Mouse (Mus musculus): ENCODE measurements around the gene Card10. TPM values are rescaled to one million over a fixed set of nuclear protein-coding genes. Genes with fewer than 3 reads are reported as not detected.
A peak's percentile ranks its signal among the peaks of the same experiment; 100 is the strongest.

Card10 gene
- total RNA-seq, 2 experiments from 2014 or later, result 3.6 to 4.3 TPM

DNA sequence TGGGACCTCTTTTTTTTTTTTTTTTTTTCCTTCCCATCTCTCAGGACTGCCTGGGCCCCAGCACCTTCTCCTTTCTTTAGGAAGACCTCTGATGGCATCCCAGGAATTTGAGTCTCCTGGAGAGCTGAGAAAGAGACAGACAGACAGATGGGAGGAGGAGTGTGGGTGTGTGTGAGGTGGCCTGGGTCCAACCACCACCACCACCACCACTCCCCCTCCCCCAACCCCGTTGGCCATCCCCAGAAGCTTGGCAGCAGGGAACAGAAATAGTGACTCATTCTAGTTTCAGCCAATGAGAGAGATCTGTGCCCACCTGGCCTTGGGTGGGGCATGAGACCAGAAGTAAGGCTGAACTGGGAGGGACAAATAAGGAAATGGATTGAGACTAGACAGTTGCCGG, 3.8 kb upstream of the Card10 start:
- peak in 1 of 2 experiments; percentile 29 for DNase-seq (ENCODE audit: low spot score in 2 of 2)
- intact Hi-C loops (cut with DNase I), result no loop called here

DNA sequence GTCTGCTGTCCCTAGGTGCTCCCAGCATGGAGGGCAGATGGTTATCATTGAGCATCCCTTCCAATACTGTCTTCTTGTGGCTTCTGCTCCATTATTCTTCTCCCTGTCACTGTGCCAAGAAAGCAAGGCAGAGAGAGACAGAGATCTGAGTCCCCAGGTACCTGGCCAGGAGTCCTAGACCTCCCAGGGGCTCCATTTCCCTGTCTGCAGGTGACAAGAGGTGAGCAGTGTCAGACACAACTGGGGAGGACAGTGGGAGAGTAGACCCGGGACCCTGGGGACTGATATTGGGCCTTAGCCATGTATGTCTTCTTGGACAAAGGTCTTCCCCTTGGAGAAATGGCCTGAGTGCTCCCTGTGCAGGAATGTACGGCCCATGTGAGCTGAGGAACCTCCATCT, 2.5 kb upstream of the Card10 start:
- intact Hi-C loops (cut with DNase I), result no loop called here
- no peak for DNase-seq (ENCODE audit: low spot score in 2 of 2)

DNA sequence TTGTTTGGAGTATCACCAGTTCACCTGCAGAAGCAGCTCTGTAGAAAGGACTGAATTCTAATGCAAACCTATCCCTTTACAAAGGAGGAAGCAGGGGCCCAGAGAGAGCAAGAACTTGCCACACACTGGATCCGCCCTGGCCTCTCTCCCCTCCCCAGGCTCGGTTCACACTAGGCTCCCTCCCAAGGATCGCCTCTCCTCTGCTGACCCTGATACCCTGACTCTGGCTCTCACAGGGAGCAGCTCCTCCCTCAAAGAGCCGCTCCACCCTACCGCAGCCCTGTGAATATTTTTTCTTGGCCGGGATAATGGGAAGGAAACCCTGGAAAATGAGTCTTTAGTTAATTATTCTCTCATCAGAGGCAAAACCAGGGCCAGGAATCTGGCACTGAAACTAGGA, 1.5 kb upstream of the Card10 start:
- no peak for DNase-seq (ENCODE audit: low spot score in 2 of 2)
- intact Hi-C loops (cut with DNase I), result no loop called here

- intact Hi-C loops (cut with DNase I), result no loop called here
- no peak for DNase-seq (ENCODE audit: low spot score in 2 of 2)
These were observed 658 bp upstream of the Card10 start for GRCm38 (mm10) chr15:78803499-78803900.

DNA sequence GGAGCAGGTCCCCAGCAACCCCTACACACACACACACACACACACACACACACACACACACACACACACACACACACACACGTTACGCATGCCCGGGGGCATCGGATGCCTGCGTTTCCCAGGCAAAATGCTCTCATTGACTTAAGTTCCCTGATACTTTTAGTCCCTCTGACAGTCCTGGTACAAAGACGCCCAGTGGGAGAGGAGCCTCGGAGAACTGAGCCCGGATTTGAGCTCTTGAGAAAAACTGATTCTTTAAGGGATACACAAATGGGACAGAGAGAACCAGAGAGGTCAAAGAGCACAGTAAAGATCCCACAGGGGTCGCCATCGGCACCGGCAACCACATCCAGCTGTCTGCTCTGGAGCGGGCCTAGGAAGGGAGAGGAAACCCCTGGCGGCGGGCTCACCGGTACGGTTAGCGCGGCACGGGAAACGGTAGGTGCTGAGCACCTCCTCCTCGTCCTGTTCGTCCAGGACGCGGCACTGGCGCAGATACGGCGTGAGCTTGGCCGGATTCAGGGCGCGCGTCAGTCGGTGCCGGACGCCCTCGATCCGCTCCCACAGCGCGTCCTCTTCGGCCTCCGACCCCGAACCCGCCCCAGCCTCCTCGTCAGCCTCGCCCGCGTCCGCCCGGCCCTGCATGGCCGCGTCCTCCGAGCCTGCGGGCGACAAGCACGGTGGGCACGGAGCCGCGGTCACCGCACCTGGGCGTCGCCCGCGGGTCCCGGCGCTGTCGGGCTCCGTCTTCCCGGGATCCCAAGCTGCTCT, 686 bp downstream of the Card10 start:
- no peak for DNase-seq (ENCODE audit: low spot score in 2 of 2)
- intact Hi-C loops (cut with DNase I), result no loop called here

GRCm38 (mm10) chr15:78801571-78801970, 1.3 kb downstream of the Card10 start:
- DNase-seq (ENCODE audit: low spot score in 2 of 2), result no peak
- intact Hi-C loops (cut with DNase I), result no loop called here

DNA sequence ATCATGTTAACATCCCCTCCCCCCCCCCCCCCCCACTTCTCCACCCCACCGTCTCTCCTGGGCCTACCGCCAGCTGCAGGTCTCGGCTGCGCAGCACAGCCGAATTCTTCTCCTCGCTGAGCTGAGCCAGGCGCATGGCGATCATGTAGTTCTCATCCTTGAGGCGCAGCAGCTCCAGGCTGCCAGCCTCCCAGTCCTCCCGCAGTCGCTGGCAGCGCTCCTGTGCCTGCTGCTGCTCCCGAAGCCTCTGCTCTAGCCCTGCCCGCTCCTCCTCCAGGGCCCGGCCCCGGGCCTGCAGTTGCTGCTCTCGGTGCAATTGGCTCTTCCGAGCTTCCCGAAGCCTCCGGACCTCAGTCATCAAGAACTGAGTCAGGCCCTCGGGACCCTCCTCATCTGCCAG, 3.8 kb downstream of the Card10 start:
- DNase-seq (ENCODE audit: low spot score in 2 of 2), result peak; percentile 34 to 37
- intact Hi-C loops (cut with DNase I), result no loop called here

DNA sequence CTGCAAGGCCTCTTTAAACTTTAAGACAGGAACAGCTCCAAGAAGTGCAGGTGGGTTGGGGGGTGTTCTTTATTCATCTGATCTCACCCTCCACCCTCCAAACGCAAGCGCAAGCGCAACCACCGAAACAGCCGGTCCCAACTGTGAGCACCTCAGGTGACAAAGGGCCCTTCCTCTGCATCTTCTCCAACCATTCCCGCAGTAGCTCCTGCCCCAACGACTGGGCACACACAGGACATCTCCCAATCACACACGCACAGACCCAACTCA, 5.8 kb downstream of the Card10 start:
- no peak for DNase-seq (ENCODE audit: low spot score in 2 of 2)
- intact Hi-C loops (cut with DNase I), result no loop called here

DNA sequence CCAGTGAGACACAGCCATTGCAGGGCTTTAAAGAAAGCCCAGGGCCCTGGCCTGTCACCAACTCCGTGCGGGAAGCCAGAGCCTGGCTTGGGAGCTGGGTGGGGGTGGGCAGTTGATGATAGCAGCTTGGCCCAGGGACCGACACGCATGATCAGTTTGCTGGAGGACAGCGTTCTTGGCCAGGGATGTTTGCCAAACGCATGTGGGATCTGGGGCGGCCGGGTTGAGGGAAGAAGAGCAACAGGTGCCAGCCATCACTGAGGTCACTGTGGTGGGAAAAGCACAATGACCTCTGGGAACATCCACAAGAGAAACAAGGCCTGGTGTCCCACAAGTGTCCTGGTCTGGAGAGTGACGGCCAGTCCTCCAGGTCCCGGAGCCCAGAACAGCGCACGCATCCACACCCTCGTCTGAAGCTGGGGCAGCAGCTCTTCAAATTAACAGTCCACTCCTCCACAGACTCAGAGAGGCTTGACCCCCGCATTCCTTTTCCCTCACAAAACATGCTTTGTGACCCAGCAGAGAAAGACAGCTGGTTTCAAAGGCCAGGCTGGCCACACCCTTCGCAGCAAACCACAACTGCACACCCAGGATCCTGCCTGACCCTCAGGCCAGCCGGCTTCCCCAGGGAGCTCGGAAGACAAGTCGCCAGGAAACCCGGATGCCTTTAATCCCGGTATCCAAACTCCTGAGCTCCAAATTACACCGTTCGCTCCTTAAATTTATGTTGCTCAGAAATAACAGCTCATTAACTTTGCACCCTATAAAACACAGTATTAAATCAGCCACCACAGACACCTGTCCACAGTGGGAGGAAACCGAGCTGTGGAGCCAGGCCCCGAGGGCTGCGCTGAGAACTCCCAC, 6.4 kb downstream of the Card10 start:
- intact Hi-C loops (cut with DNase I), result no loop called here
- DNase-seq (ENCODE audit: low spot score in 2 of 2), result no peak

DNA sequence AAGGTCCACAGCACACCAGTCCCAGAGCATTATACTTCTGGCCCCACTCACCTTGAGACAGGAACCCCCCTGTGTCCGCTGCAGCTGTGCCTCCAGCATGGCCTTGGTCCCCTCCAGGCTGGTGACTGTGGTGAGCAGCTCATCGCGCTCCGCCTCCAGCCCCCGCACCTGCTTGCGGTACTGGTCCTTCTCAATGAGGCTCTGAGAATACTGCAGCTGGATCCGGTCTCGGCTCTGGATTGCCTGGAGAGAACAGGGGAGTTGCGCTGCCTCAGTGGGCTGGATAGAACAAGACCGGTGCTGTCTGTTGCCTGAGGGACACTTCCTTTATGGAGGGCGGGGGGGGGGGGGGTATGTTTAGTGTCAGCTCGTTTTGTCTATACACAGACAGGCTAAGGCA, 11.9 kb downstream of the Card10 start:
- no peak for DNase-seq (ENCODE audit: low spot score in 2 of 2)
- intact Hi-C loops (cut with DNase I), result no loop called here

GRCm38 (mm10) chr15:78790451-78790850, 12.4 kb downstream of the Card10 start:
- no peak for DNase-seq (ENCODE audit: low spot score in 2 of 2)
- intact Hi-C loops (cut with DNase I), result no loop called here

DNA sequence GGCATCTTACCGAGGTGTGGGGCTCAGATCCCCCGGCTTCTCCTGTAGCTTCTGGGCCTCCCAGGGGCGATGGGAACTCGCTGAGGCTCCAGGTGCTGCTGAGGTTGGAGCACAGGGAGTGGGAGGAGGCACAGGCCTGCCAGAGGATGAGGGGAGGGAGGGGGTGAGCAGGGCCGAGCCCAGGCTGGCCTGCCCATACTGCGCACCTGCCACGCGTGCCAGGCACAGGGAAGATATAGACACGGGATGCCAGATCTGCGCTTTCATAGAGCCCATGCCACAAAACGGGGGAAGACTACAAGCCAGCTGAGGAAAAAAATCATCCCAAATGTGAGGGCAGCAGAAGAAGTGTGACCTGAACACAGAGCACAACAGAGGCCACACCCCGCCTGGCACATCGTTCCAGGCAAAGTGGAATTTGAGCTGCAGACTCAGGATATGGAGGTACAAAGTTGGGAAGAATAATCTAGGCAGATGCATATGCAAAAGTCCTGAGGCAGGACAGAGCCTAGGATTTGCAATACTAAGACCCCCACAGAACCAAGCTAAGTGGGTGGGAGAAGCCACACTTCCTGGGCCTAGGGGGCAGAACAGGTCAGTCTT, 13.0 kb downstream of the Card10 start:
- DNase-seq (ENCODE audit: low spot score in 2 of 2), result no peak
- intact Hi-C loops (cut with DNase I), result no loop called here

DNA sequence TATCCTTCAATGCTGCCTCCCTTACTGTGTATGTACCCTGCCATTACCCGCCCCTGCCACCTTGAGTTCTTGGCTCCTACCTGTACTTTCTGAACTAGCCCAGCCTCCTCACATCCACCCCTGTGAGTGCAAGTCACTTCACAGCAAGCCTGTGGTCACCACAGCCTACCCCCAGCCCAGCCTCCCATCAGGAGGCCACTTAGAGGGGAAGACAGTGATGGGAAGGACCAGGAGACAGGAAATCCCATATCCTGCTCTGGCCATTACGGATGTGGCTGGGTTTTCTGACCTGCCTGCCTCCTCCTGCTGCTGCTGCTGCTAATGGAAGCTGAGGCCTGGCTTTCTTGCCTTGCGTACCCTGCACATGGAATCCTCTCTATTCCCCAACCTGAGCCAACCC, 14.8 kb downstream of the Card10 start:
- no peak for DNase-seq (ENCODE audit: low spot score in 2 of 2)
- intact Hi-C loops (cut with DNase I), result no loop called here

DNA sequence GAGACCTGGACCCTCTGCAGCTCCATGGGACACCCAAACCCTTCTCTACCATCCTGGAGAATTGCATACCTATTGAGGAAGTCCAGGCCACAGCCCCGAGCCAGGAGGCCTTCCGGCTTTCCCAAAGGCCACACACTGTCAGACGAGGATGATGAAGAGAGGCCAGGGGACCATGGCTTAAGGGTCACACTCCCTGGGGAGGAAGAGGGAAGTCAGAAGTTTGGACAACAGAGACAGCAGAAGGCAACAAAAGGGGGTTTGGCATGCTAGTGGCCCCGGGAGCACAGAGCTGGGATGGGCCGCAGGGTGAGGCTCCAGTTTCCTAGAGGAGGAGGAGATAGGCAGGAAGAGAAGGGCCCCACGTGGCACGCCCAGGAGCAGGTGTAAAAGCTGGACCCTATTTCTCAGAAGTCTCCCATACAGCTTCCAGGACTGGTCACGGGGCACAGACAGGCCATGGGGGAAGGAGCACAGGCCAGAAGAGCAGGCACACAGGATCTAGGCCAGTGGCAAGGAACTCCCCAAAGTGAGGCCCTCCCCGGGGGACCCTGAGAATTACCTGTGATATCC, 15.5 kb downstream of the Card10 start:
- no peak for DNase-seq (ENCODE audit: low spot score in 2 of 2)
- intact Hi-C loops (cut with DNase I), result no loop called here

- intact Hi-C loops (cut with DNase I), result no loop called here
- no peak for DNase-seq (ENCODE audit: low spot score in 2 of 2)
These were observed 16.4 kb downstream of the Card10 start for GRCm38 (mm10) chr15:78786411-78786818.

DNA sequence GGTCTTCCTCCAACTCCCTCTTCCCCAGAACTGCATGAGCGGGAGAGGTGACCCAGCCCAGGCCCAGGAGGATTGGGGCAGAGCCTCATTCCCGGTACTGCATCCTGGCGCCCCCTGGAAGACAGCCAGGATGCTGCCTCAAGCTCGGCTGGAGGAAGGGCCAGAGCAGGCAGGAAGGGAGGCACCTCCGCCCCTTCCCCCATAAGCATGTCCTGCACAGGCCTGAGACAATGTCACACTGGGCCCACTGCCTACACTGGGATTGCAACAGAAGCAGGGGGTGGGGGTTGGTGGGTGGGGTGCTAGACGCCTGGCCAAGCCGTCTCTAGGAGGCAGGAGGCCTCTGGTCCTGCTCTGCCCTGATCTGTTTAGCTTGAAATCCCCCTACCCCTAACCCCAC, 16.9 kb downstream of the Card10 start:
- intact Hi-C loops (cut with DNase I), result no loop called here
- DNase-seq (ENCODE audit: low spot score in 2 of 2), result no peak

DNA sequence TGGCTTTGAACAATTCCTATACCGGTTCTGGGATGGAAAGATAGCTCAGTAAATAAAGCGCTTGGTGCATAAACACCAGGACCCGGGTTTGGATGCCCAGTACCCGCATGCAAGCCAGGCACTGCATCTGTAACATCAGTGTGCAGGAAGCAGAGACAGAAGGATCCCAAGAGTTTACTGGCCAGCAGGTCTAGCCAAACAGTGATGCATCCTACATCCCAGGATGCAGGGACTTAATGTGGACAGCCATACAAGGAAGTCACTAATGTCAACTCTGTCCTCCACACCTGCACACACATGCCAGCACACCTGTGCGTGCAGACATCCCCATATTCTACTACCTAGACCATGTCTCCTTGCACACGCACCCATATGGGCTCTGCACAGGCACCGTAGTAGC, 17.6 kb downstream of the Card10 start:
- intact Hi-C loops (cut with DNase I), result no loop called here
- no peak for DNase-seq (ENCODE audit: low spot score in 2 of 2)

DNA sequence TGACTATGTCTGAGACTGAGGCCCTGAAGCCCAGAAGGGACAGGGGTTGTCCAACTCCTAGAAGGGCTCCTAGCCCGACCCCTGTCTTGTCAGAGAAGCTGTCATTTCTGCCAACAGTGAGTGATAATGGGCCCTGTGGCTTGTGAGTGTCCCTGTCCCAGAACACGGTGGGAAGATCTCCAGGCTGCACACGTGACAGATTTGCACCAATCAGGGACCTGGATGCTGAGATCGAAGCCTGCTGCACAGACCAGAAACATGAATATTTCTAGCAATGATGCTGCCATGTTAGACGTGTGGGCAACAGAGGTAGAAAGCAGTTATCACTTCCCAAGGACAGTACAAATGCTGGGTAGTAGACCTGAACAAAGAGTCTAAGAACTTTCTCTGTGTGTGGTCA, 18.3 kb downstream of the Card10 start:
- no peak for DNase-seq (ENCODE audit: low spot score in 2 of 2)
- intact Hi-C loops (cut with DNase I), result no loop called here

GRCm38 (mm10) chr15:78782348-78783103, 20.3 kb downstream of the Card10 start:
- DNase-seq (ENCODE audit: low spot score in 2 of 2), result no peak
- intact Hi-C loops (cut with DNase I), result no loop called here

GRCm38 (mm10) chr15:78780908-78781307, 21.9 kb downstream of the Card10 start:
- intact Hi-C loops (cut with DNase I), result no loop called here
- no peak for DNase-seq (ENCODE audit: low spot score in 2 of 2)
